Mouse (Mus musculus) MEL (cell line): Measurements from ENCODE around the gene Sass6. TPM values are rescaled to one million over a fixed set of nuclear protein-coding genes. Genes with fewer than 3 reads are reported as not detected.

ENCODE experiments used
- DNase-seq: peaks from one replicate; pipeline ENCODE4 v3.0.0; 2011; ENCODE audit warnings: low read depth, low spot score
- H3K27ac ChIP-seq: 2 replicates; pipeline ENCODE4 v1.5.1; 2012; ENCODE audit warnings: low read depth, mild to moderate bottlenecking, control low read depth, low read length, moderate library complexity; ENCODE audit not compliant: control insufficient read depth
- H3K27me3 ChIP-seq, 2 experiments: fragments of 150-350 bp in 1 of 2; sonication (generic) in 1 of 2; 2 replicates each; pipeline ENCODE4 v1.6.1; 2012; ENCODE audit warnings: low read length in 2 of 2, mild to moderate bottlenecking in 2 of 2, improper control_type of control experiment in 1 of 2, moderate library complexity in 1 of 2; ENCODE audit not compliant: insufficient read depth in 2 of 2, control insufficient read depth in 1 of 2
- H3K36me3 ChIP-seq, 2 experiments: 2 replicates each; pipeline ENCODE4 v1.6.1; 2012 to 2014; ENCODE audit warnings: low read length in 2 of 2, improper control_type of control experiment in 1 of 2, inconsistent platforms in 1 of 2, mild to moderate bottlenecking in 1 of 2; ENCODE audit not compliant: insufficient read depth in 2 of 2, control insufficient read depth in 1 of 2
- H3K4me1 ChIP-seq, 2 experiments: fragments of 150-350 bp in 1 of 2; sonication (generic) in 1 of 2; 2 replicates each; pipeline ENCODE4 v1.6.1; 2012; ENCODE audit warnings: low read length in 2 of 2, improper control_type of control experiment in 1 of 2, mild to moderate bottlenecking in 1 of 2; ENCODE audit not compliant: insufficient read depth in 2 of 2, control insufficient read depth in 1 of 2
- H3K4me3 ChIP-seq, 2 experiments: fragments of 150-350 bp in 1 of 2; sonication (generic) in 1 of 2; 2 replicates each; pipeline ENCODE4 v1.5.1; 2012; ENCODE audit warnings: low read depth in 2 of 2, low read length in 2 of 2, mild to moderate bottlenecking in 2 of 2, moderate library complexity in 2 of 2, control low read depth in 1 of 2, improper control_type of control experiment in 1 of 2; ENCODE audit not compliant: control insufficient read depth in 1 of 2, insufficient read depth in 1 of 2
- H3K79me2 ChIP-seq: 2 replicates; pipeline ENCODE4 v1.6.1; 2012; ENCODE audit warnings: mild to moderate bottlenecking, low read length, moderate library complexity; ENCODE audit not compliant: control insufficient read depth, poor library complexity, insufficient read depth
- H3K9ac ChIP-seq: 2 replicates; pipeline ENCODE4 v1.6.1; 2012; ENCODE audit warnings: low read depth, mild to moderate bottlenecking, control low read depth, low read length, moderate library complexity; ENCODE audit not compliant: control insufficient read depth, poor library complexity, severe bottlenecking
- H3K9me3 ChIP-seq: fragments of 150-350 bp; sonication (generic); replicated peaks from 2 replicates; pipeline ENCODE4 v1.6.1; 2012; ENCODE audit warnings: mild to moderate bottlenecking, low read length, improper control_type of control experiment, moderate library complexity; ENCODE audit not compliant: insufficient read depth
- CHD1 ChIP-seq: IDR thresholded peaks from 2 replicates; pipeline ENCODE4 v1.6.1; 2012; ENCODE audit warnings: low read depth, mild to moderate bottlenecking, inconsistent platforms, low read length, improper control_type of control experiment
- CHD2 ChIP-seq: IDR thresholded peaks from 2 replicates; pipeline ENCODE4 v1.6.1; 2011; ENCODE audit warnings: low read length, improper control_type of control experiment
- E2F4 ChIP-seq: IDR thresholded peaks from 2 replicates; pipeline ENCODE4 v1.6.1; 2011; ENCODE audit warnings: low read depth, low read length, improper control_type of control experiment, borderline replicate concordance
- ELF1 ChIP-seq: IDR thresholded peaks from 2 replicates; pipeline ENCODE4 v1.6.1; 2014; ENCODE audit warnings: low read depth, mild to moderate bottlenecking, inconsistent platforms, low read length, improper control_type of control experiment, moderate library complexity
- EP300 ChIP-seq, 2 experiments: IDR thresholded peaks; 2 replicates each; pipeline ENCODE4 v1.6.1; 2011; ENCODE audit warnings: improper control_type of control experiment in 2 of 2, low read length in 2 of 2, low read depth in 1 of 2, mild to moderate bottlenecking in 1 of 2
- ETS1 ChIP-seq: IDR thresholded peaks from 2 replicates; pipeline ENCODE4 v1.6.1; 2012; ENCODE audit warnings: low read depth, mild to moderate bottlenecking, inconsistent platforms, low read length, improper control_type of control experiment, moderate library complexity
- GABPA ChIP-seq: IDR thresholded peaks from 2 replicates; pipeline ENCODE4 v1.6.1; 2012; ENCODE audit warnings: low read depth, mild to moderate bottlenecking, inconsistent platforms, low read length, improper control_type of control experiment, moderate library complexity
- GATA1 ChIP-seq: IDR thresholded peaks from 2 replicates; pipeline ENCODE4 v1.6.1; 2011; ENCODE audit warnings: low read depth, low read length, improper control_type of control experiment
- HCFC1 ChIP-seq: IDR thresholded peaks from 2 replicates; pipeline ENCODE4 v1.6.1; 2012; ENCODE audit warnings: low read depth, mild to moderate bottlenecking, inconsistent platforms, low read length, improper control_type of control experiment, moderate library complexity
- MAFK ChIP-seq: IDR thresholded peaks from 2 replicates; pipeline ENCODE4 v1.6.1; 2011; ENCODE audit warnings: low read depth, mild to moderate bottlenecking, low read length, improper control_type of control experiment, borderline replicate concordance
- MAX ChIP-seq: IDR thresholded peaks from 2 replicates; pipeline ENCODE4 v1.6.1; 2011; ENCODE audit warnings: low read length, improper control_type of control experiment
- MEF2A ChIP-seq: IDR thresholded peaks from 2 replicates; pipeline ENCODE4 v1.6.1; 2014; ENCODE audit warnings: low read depth, mild to moderate bottlenecking, inconsistent platforms, low read length, improper control_type of control experiment; ENCODE audit not compliant: poor library complexity, insufficient replicate concordance, severe bottlenecking; ENCODE audit errors: extremely low read depth
- MYC ChIP-seq: IDR thresholded peaks from 2 replicates; pipeline ENCODE4 v1.6.1; 2011; ENCODE audit warnings: low read depth, mild to moderate bottlenecking, low read length, improper control_type of control experiment, moderate library complexity
- NELFE ChIP-seq: IDR thresholded peaks from 2 replicates; pipeline ENCODE4 v1.6.1; 2011; ENCODE audit warnings: low read depth, low read length, improper control_type of control experiment
- POLR2A ChIP-seq, 2 experiments: IDR thresholded peaks; 2 replicates each; pipeline ENCODE4 v1.6.1; 2011 to 2012; ENCODE audit warnings: low read length in 2 of 2, mild to moderate bottlenecking in 2 of 2, control low read depth in 1 of 2, improper control_type of control experiment in 1 of 2, low read depth in 1 of 2, moderate library complexity in 1 of 2; ENCODE audit not compliant: control insufficient read depth in 1 of 2, insufficient read depth in 1 of 2, poor library complexity in 1 of 2
- POLR2AphosphoS5 ChIP-seq: IDR thresholded peaks from 2 replicates; pipeline ENCODE4 v1.6.1; 2012; ENCODE audit warnings: low read depth, borderline replicate concordance, mild to moderate bottlenecking, inconsistent platforms, low read length, moderate library complexity, mixed read lengths
- RCOR1 ChIP-seq: IDR thresholded peaks from 2 replicates; pipeline ENCODE4 v1.6.1; 2012; ENCODE audit warnings: low read depth, mild to moderate bottlenecking, inconsistent platforms, low read length, improper control_type of control experiment
- SIN3A ChIP-seq: IDR thresholded peaks from 2 replicates; pipeline ENCODE4 v1.6.1; 2012; ENCODE audit warnings: low read length, improper control_type of control experiment, inconsistent platforms
- TAL1 ChIP-seq: IDR thresholded peaks from 2 replicates; pipeline ENCODE4 v1.6.1; 2012; ENCODE audit warnings: mild to moderate bottlenecking, inconsistent platforms, low read length, moderate library complexity, mixed read lengths
- TBP ChIP-seq: IDR thresholded peaks from 2 replicates; pipeline ENCODE4 v1.8.0; 2011; ENCODE audit warnings: low read depth, low read length, improper control_type of control experiment
- TCF12 ChIP-seq: IDR thresholded peaks from 2 replicates; pipeline ENCODE4 v1.6.1; 2014; ENCODE audit warnings: low read depth, mild to moderate bottlenecking, inconsistent platforms, low read length, improper control_type of control experiment, moderate library complexity
- UBTF ChIP-seq: IDR thresholded peaks from 2 replicates; pipeline ENCODE4 v1.6.1; 2012; ENCODE audit warnings: low read depth, mild to moderate bottlenecking, inconsistent platforms, low read length, improper control_type of control experiment, moderate library complexity, borderline replicate concordance; ENCODE audit not compliant: insufficient read depth
- USF2 ChIP-seq, 2 experiments: IDR thresholded peaks; 2 replicates each; pipeline ENCODE4 v1.6.1; 2011 to 2012; ENCODE audit warnings: improper control_type of control experiment in 2 of 2, low read length in 2 of 2, borderline replicate concordance in 1 of 2, inconsistent platforms in 1 of 2, low read depth in 1 of 2, mild to moderate bottlenecking in 1 of 2; ENCODE audit not compliant: insufficient read depth in 1 of 2
- polyA plus RNA-seq, 2 experiments: library from polyadenylated mRNA; stranded (reverse) in 1 of 2; unstranded in 1 of 2; fragments of >175 nt in 1 of 2; fragments of >200 nt in 1 of 2; gene quantifications; 2 replicates each; pipeline versions ENCODE4 v1.2.1 to v1.2.4; 2012; ENCODE audit warnings: low replicate concordance in 2 of 2, low read depth in 1 of 2; ENCODE audit not compliant: insufficient read length in 2 of 2, insufficient read depth in 1 of 2, missing spikeins in 1 of 2
- total RNA-seq: library from RNA; depleted of rRNA; stranded (reverse); fragments of 300-350 nt; gene quantifications from 2 replicates; pipeline ENCODE4 v1.2.3, GENCODE M21; 2012

Gene Sass6
- total and polyA plus RNA-seq, 3 experiments, result 8.5 to 15.4 TPM; not detected in 1

- Histone ChIP-seq H3K4me3 (no peak overlapping the region), H3K9me3 (no peaks in the 10 kb centered on the region), H3K79me2 (no peaks in the 10 kb centered on the region), H3K9ac (no peak overlapping the region), H3K27me3 (no peaks in the 10 kb centered on the region), H3K36me3 (peaks cover 5 to 33% of the 10 kb centered on the region in 2 experiments; a peak in 3 of 4 replicates), H3K4me1 (peaks cover 24 to 29% of the 10 kb centered on the region in 2 experiments), H3K27ac (no peak overlapping the region)
- TF ChIP-seq POLR2AphosphoS5, result no peak
- no peak for TF ChIP-seq SIN3A
- TF ChIP-seq EP300 (IDR thresholded peaks at IDR 0.05; ENCODE audit: low read depth in 1 of 2, low read length in 2 of 2), result no peak
- no peak for TF ChIP-seq GATA1
- TF ChIP-seq MAX, result no peak
- TF ChIP-seq HCFC1, result no peak
- no peak for TF ChIP-seq CHD2
- TF ChIP-seq USF2 (IDR thresholded peaks at IDR 0.05; ENCODE audit: borderline replicate concordance in 1 of 2, insufficient read depth in 1 of 2, low read depth in 1 of 2, low read length in 2 of 2), result no peak
- no peak for TF ChIP-seq TCF12
- TF ChIP-seq POLR2A (IDR thresholded peaks at IDR 0.05; ENCODE audit: control insufficient read depth in 1 of 2, insufficient read depth in 1 of 2, low read depth in 1 of 2, low read length in 2 of 2, poor library complexity in 1 of 2), result no peak
- no peak for TF ChIP-seq CHD1
- TF ChIP-seq MAFK, result no peak
- TF ChIP-seq MYC, result no peak
- no peak for DNase-seq
Observed at GRCm38 (mm10) chr3:116622641-116623040, 27.9 kb downstream of the Sass6 start.

GRCm38 (mm10) chr3:116631459-116631858, 36.7 kb downstream of the Sass6 start:
- Histone ChIP-seq H3K79me2 (no peaks in the 10 kb centered on the region), H3K27ac (no peak overlapping the region), H3K27me3 (no peaks in the 10 kb centered on the region), H3K9ac (no peak overlapping the region), H3K36me3 (peaks cover 0 to 27% of the 10 kb centered on the region in 2 experiments; a peak in 2 of 4 replicates), H3K4me1 (no peaks in the 10 kb centered on the region)
- no peak for DNase-seq
- TF ChIP-seq ELF1 (no peak), NELFE (no peak), GABPA (no peak), TBP (no peak), ETS1 (no peak), MEF2A (no peak), POLR2AphosphoS5 (no peak), RCOR1 (no peak), TCF12 (no peak), E2F4 (no peak), UBTF (no peak), CHD1 (no peak), EP300 (IDR thresholded peaks at IDR 0.05; ENCODE audit: low read depth in 1 of 2, low read length in 2 of 2) (no peak), TAL1 (no peak)
- TF ChIP-seq, all 39 proteins: peak for 0
- Histone ChIP-seq H3K9me3 (no peaks in the 10 kb centered on the region), H3K4me3 (no peak overlapping the region)
